8 mouse cellular contexts compared by ENCODE assay signal in genomic region chr11:69099177-69099914, GRCm38 (mm10). TPM values are rescaled to one million over a fixed set of nuclear protein-coding genes. Genes with fewer than 3 reads are reported as not detected.
DNase-seq lines count a peak whose midpoint lies in the region; ATAC-seq and TF ChIP-seq lines count a peak whose summit lies in the region.

No protein-coding gene starts in this region.

- H3K4me1 ChIP-seq in cortical plate, adult 2 months (ENCODE audit: control insufficient read depth, insufficient read depth, low read length): peaks cover 4% of the 10 kb centered on the region
- H3K4me1 ChIP-seq in heart, embryonic 10.5 days: peaks cover 56% of the 10 kb centered on the region
- peaks cover 58% of the 10 kb centered on the region for H3K4me1 ChIP-seq in liver, embryonic 16.5 days (ENCODE audit: control insufficient read depth, low read depth, low read length)

- WGBS in heart, embryonic 10.5 days: 2% methylated on average over 22 of the region's 22 CpGs
- WGBS in liver, embryonic 16.5 days (ENCODE audit: insufficient replicate concordance): under 1% methylated on average over 22 of the region's 22 CpGs

- peak overlapping the region; percentile 68 for H3K4me3 ChIP-seq in cortical plate, adult 2 months (ENCODE audit: insufficient read depth, low read length)
- peak overlapping the region; percentile 73 for H3K4me3 ChIP-seq in heart, embryonic 10.5 days
- peak overlapping the region; percentile 67 for H3K4me3 ChIP-seq in liver, embryonic 16.5 days (ENCODE audit: low read depth, low read length)

- no peaks in the 10 kb centered on the region for H3K9me3 ChIP-seq in heart, embryonic 10.5 days
- H3K9me3 ChIP-seq in liver, embryonic 16.5 days (replicated peaks; ENCODE audit: control insufficient read depth, low read length): no peaks in the 10 kb centered on the region

- peaks cover 40% of the 10 kb centered on the region for H3K36me3 ChIP-seq in heart, embryonic 10.5 days
- peaks cover 34% of the 10 kb centered on the region for H3K36me3 ChIP-seq in liver, embryonic 16.5 days (ENCODE audit: control insufficient read depth, insufficient read depth)

- peak; percentile 48 to 49 for DNase-seq in spleen, adult 18-20 months
- no peak for DNase-seq in spleen, adult 12 weeks (ENCODE audit: low spot score)
- DNase-seq in heart, embryonic 10.5 days (ENCODE audit: low spot score): no peak
- DNase-seq in kidney, adult 9 months: peak; percentile 87
- DNase-seq in ovary, postnatal 14 days (ENCODE audit: low spot score): peak; percentile 68

- peak overlapping the region; percentile 96 for H3K4me2 ChIP-seq in liver, embryonic 16.5 days (ENCODE audit: low read depth, low read length)

- no peak for TF ChIP-seq CTCF in cortical plate, adult 2 months (IDR thresholded peaks at IDR 0.05; ENCODE audit: extremely low read depth, insufficient read depth, low read length)

- ATAC-seq in liver, embryonic 16.5 days (ENCODE audit: low read depth): no peak
- ATAC-seq in CD4-positive, CD25-positive, alpha-beta regulatory T cell, adult 4 months: no peak

- TF ChIP-seq POLR2A in cortical plate, adult 2 months (IDR thresholded peaks at IDR 0.05; ENCODE audit: extremely low read depth, insufficient read depth, low read length): no peak

- peak overlapping the region; percentile 74 for H3K9ac ChIP-seq in liver, embryonic 16.5 days (ENCODE audit: low read depth, low read length)

- peak overlapping the region; percentile 86 for H3K27ac ChIP-seq in cortical plate, adult 2 months (ENCODE audit: insufficient read depth, low read length)
- peak overlapping the region; percentile 90 for H3K27ac ChIP-seq in heart, embryonic 10.5 days
- peak overlapping the region; percentile 88 for H3K27ac ChIP-seq in liver, embryonic 16.5 days (ENCODE audit: low read length)

- H3K27me3 ChIP-seq in heart, embryonic 10.5 days (ENCODE audit: insufficient read depth, poor library complexity, severe bottlenecking): no peaks in the 10 kb centered on the region
- no peaks in the 10 kb centered on the region for H3K27me3 ChIP-seq in liver, embryonic 16.5 days (ENCODE audit: control insufficient read depth, insufficient read depth, low read depth, low read length)

RNA-seq across cellular contexts. Expression of gene Per1, which starts 4.3 kb away (rescaled TPM):
- polyA plus RNA-seq in cortical plate, adult 2 months (2012; rRNA removed): 48.3 and 57.6 TPM in 2 replicates
- 8.0 and 8.8 TPM in 2 replicates for polyA plus RNA-seq in heart, embryonic 10.5 days (2016; fragmentation: Nextera tagmentation; extraction: Ambion mirVana)
- polyA plus RNA-seq in liver, embryonic 16.5 days (2015; fragmentation: Nextera tagmentation; extraction: Ambion mirVana): 6.9 and 8.5 TPM in 2 replicates
- 1 to 10 TPM; 4.5 to 6.6 TPM for polyA plus RNA-seq in CD4-positive, CD25-positive, alpha-beta regulatory T cell, adult 4 months (2017; shearing (Covaris generic))

RNA-seq across cellular contexts. Expression of gene Vamp2, which starts 11.1 kb away (rescaled TPM):
- 1,153 and 1,156 TPM in 2 replicates for polyA plus RNA-seq in cortical plate, adult 2 months (2012; rRNA removed)
- polyA plus RNA-seq in heart, embryonic 10.5 days (2016; fragmentation: Nextera tagmentation; extraction: Ambion mirVana): 85.8 and 93.0 TPM in 2 replicates
- 16.4 and 25.4 TPM in 2 replicates for polyA plus RNA-seq in liver, embryonic 16.5 days (2015; fragmentation: Nextera tagmentation; extraction: Ambion mirVana)
- polyA plus RNA-seq in CD4-positive, CD25-positive, alpha-beta regulatory T cell, adult 4 months (2017; shearing (Covaris generic)): 10 to 100 TPM; 26.0 to 35.9 TPM

RNA-seq across cellular contexts. Expression of gene Hes7, which starts 20.9 kb away (rescaled TPM):
- 0.50 and 0.83 TPM in 2 replicates for polyA plus RNA-seq in cortical plate, adult 2 months (2012; rRNA removed)
- polyA plus RNA-seq in heart, embryonic 10.5 days (2016; fragmentation: Nextera tagmentation; extraction: Ambion mirVana): 0.60 and 0.63 TPM in 2 replicates
- polyA plus RNA-seq in liver, embryonic 16.5 days (2015; fragmentation: Nextera tagmentation; extraction: Ambion mirVana): 0.06 and 0.07 TPM in 2 replicates
- polyA plus RNA-seq in CD4-positive, CD25-positive, alpha-beta regulatory T cell, adult 4 months (2017; shearing (Covaris generic)): not detected

RNA-seq across cellular contexts. Expression of gene 9130213A22Rik, which starts 23.0 kb away (rescaled TPM):
- polyA plus RNA-seq in cortical plate, adult 2 months (2012; rRNA removed): 2.1 and 2.3 TPM in 2 replicates
- polyA plus RNA-seq in heart, embryonic 10.5 days (2016; fragmentation: Nextera tagmentation; extraction: Ambion mirVana): 0.16 and 0.17 TPM in 2 replicates
- 0.07 TPM in 1 of 2 replicates, not detected in the other for polyA plus RNA-seq in liver, embryonic 16.5 days (2015; fragmentation: Nextera tagmentation; extraction: Ambion mirVana)
- polyA plus RNA-seq in CD4-positive, CD25-positive, alpha-beta regulatory T cell, adult 4 months (2017; shearing (Covaris generic)): not detected

RNA-seq across cellular contexts. Expression of gene Aloxe3, which starts 26.4 kb away (rescaled TPM):
- 8.7 and 11.6 TPM in 2 replicates for polyA plus RNA-seq in cortical plate, adult 2 months (2012; rRNA removed)
- 0.16 and 0.25 TPM in 2 replicates for polyA plus RNA-seq in heart, embryonic 10.5 days (2016; fragmentation: Nextera tagmentation; extraction: Ambion mirVana)
- 0.09 and 0.39 TPM in 2 replicates for polyA plus RNA-seq in liver, embryonic 16.5 days (2015; fragmentation: Nextera tagmentation; extraction: Ambion mirVana)
- under 1 TPM in 1 of 2 experiments, not detected in 1; 0.35 TPM for polyA plus RNA-seq in CD4-positive, CD25-positive, alpha-beta regulatory T cell, adult 4 months (2017; shearing (Covaris generic))

Comparison
In these comparisons a context has a peak if more than half of its experiments do, and no peak if none do; other contexts are left out.
1. DNase-seq: peak in spleen, adult 18-20 months (2 of 2), kidney, adult 9 months (single experiment) and ovary, postnatal 14 days (single experiment); none in spleen, adult 12 weeks (single experiment) and heart, embryonic 10.5 days (single experiment).
2. RNA of gene Vamp2, which starts 11.1 kb away (polyA plus RNA-seq): 1,153 to 1,156 TPM in cortical plate, adult 2 months; 85.8 to 93.0 TPM in heart, embryonic 10.5 days, 26.0 to 35.9 TPM in CD4-positive, CD25-positive, alpha-beta regulatory T cell, adult 4 months and 16.4 to 25.4 TPM in liver, embryonic 16.5 days; every median in the first group is over 10 times any median in the second.
3. Peak in every context shown above with its lines, with median percentiles within 50 percentile points of each other: H3K27ac ChIP-seq and H3K4me3 ChIP-seq.